Mouse (Mus musculus): Measurements from ENCODE around the gene Ankrd49.

Gene Ankrd49

GRCm38 (mm10) chr9:14784039-14785002 is at the start of gene Ankrd49, which contains the start of gene Mre11a:
Gene Ankrd49 (minus strand): TSS chr9:14784856.
Gene Mre11a (plus strand): TSS chr9:14784654.
- peak; percentile 95 to 96 for DNase-seq

GRCm38 (mm10) chr9:14832046-14832445 is 47.4 kb upstream of the Ankrd49 start:
- DNase-seq: no peak

GRCm38 (mm10) chr9:14827875-14828274 is 43.2 kb upstream of the Ankrd49 start:
- DNase-seq: no peak

- no peak for DNase-seq
Measured at GRCm38 (mm10) chr9:14824840-14825239, 40.2 kb upstream of the Ankrd49 start.

- DNase-seq: no peak
Measured at GRCm38 (mm10) chr9:14821396-14821795, 36.7 kb upstream of the Ankrd49 start.

GRCm38 (mm10) chr9:14810111-14810510 is 25.5 kb upstream of the Ankrd49 start:
- no peak for DNase-seq

GRCm38 (mm10) chr9:14806786-14807185 is 22.1 kb upstream of the Ankrd49 start:
- DNase-seq: no peak

GRCm38 (mm10) chr9:14805714-14806113 is 21.1 kb upstream of the Ankrd49 start:
- no peak for DNase-seq

GRCm38 (mm10) chr9:14787356-14787755 is 2.7 kb upstream of the Ankrd49 start:
- no peak for DNase-seq

GRCm38 (mm10) chr9:14778341-14778740 is 6.3 kb downstream of the Ankrd49 start:
- DNase-seq: no peak

GRCm38 (mm10) chr9:14773813-14774212 is 10.8 kb downstream of the Ankrd49 start:
- no peak for DNase-seq

GRCm38 (mm10) chr9:14772074-14772473 is 12.6 kb downstream of the Ankrd49 start:
- no peak for DNase-seq

- DNase-seq: no peak
Measured at GRCm38 (mm10) chr9:14770803-14771471, 13.7 kb downstream of the Ankrd49 start, which contains the start of gene 1700012B09Rik. Gene 1700012B09Rik (minus strand): TSS chr9:14771030.

- no peak for DNase-seq
Measured at GRCm38 (mm10) chr9:14769811-14770210, 14.8 kb downstream of the Ankrd49 start.

- DNase-seq: peak; percentile 26 to 41
Measured at GRCm38 (mm10) chr9:14764765-14765164, 19.9 kb downstream of the Ankrd49 start.

GRCm38 (mm10) chr9:14759261-14759660 is 25.4 kb downstream of the Ankrd49 start:
- no peak for DNase-seq

GRCm38 (mm10) chr9:14758590-14758989 is 26.1 kb downstream of the Ankrd49 start:
- no peak for DNase-seq

GRCm38 (mm10) chr9:14754469-14754868 is 30.2 kb downstream of the Ankrd49 start:
- no peak for DNase-seq

GRCm38 (mm10) chr9:14753947-14754346 is 30.7 kb downstream of the Ankrd49 start:
- no peak for DNase-seq

GRCm38 (mm10) chr9:14752001-14752522 is 32.6 kb downstream of the Ankrd49 start, which contains the start of gene Fut4:
Gene Fut4 (minus strand): TSS chr9:14752393.
- DNase-seq: peak; percentile 55 to 62

- DNase-seq: peak in 1 of 2 experiments; percentile 3
Measured at GRCm38 (mm10) chr9:14751503-14752000, 33.1 kb downstream of the Ankrd49 start.

- no peak for DNase-seq
Measured at GRCm38 (mm10) chr9:14750901-14751502, 33.7 kb downstream of the Ankrd49 start.

Measured in kidney, adult 8-10 months (tissue).